Mouse (Mus musculus) cerebral cortex, adult 2 months (tissue): ENCODE measurements around the gene Atp11a.

Experiments
- WGBS: fragments of 180-500 bp; shearing (Covaris S2); methylation state at CpG from one replicate; pipeline ENCODE4 v1.1.7; 2018; 5-methylcytosine and 5-hydroxymethylcytosine counted together

The Atp11a gene

GRCm38 (mm10) chr8:12811231-12811630 is 54.4 kb downstream of the Atp11a start:
- 49% methylated on average over 6 of the region's 6 CpGs for WGBS

GRCm38 (mm10) chr8:12816412-12816811 is 59.6 kb downstream of the Atp11a start:
- WGBS: 65% methylated on average over 6 of the region's 6 CpGs

- 87% methylated on average over 7 of the region's 7 CpGs for WGBS
Observed at GRCm38 (mm10) chr8:12822892-12823291, 66.1 kb downstream of the Atp11a start.

- 88% methylated on average over 10 of the region's 10 CpGs for WGBS
Observed at GRCm38 (mm10) chr8:12824562-12824961, 67.7 kb downstream of the Atp11a start.

- 85% methylated on average over 6 of the region's 6 CpGs for WGBS
Observed at GRCm38 (mm10) chr8:12825236-12825635, 68.4 kb downstream of the Atp11a start.

- 93% methylated on average over 8 of the region's 8 CpGs for WGBS
Observed at GRCm38 (mm10) chr8:12825686-12826237, 68.9 kb downstream of the Atp11a start.

- WGBS: 79% methylated on average over 9 of the region's 9 CpGs
Observed at GRCm38 (mm10) chr8:12827124-12827523, 70.3 kb downstream of the Atp11a start.

- 90% methylated on average over 6 of the region's 6 CpGs for whole genome bisulfite sequencing
Observed at GRCm38 (mm10) chr8:12828298-12828697, 71.5 kb downstream of the Atp11a start.

- 80% methylated on average over 1 of the region's 1 CpGs for WGBS
Observed at GRCm38 (mm10) chr8:12829381-12829780, 72.6 kb downstream of the Atp11a start.

GRCm38 (mm10) chr8:12831659-12832589 is 75.1 kb downstream of the Atp11a start:
- WGBS: 75% methylated on average over 7 of the region's 7 CpGs

GRCm38 (mm10) chr8:12833616-12834015 is 76.8 kb downstream of the Atp11a start:
- 93% methylated on average over 5 of the region's 5 CpGs for WGBS

- 95% methylated on average over 7 of the region's 7 CpGs for WGBS
Observed at GRCm38 (mm10) chr8:12840834-12841233, 84.0 kb downstream of the Atp11a start.

GRCm38 (mm10) chr8:12842342-12842995 is 85.7 kb downstream of the Atp11a start:
- 81% methylated on average over 11 of the region's 11 CpGs for WGBS

- 93% methylated on average over 16 of the region's 16 CpGs for WGBS
Observed at GRCm38 (mm10) chr8:12844347-12844950, 87.6 kb downstream of the Atp11a start.

GRCm38 (mm10) chr8:12846447-12846846 is 89.6 kb downstream of the Atp11a start:
- 92% methylated on average over 6 of the region's 6 CpGs for WGBS

- 86% methylated on average over 10 of the region's 10 CpGs for WGBS
Observed at GRCm38 (mm10) chr8:12851241-12851640, 94.4 kb downstream of the Atp11a start.

- 83% methylated on average over 15 of the region's 15 CpGs for WGBS
Observed at GRCm38 (mm10) chr8:12856038-12856437, 99.2 kb downstream of the Atp11a start.

GRCm38 (mm10) chr8:12863061-12863460 is 106.2 kb downstream of the Atp11a start:
- WGBS: 68% methylated on average over 3 of the region's 3 CpGs

GRCm38 (mm10) chr8:12863608-12864007 is 106.8 kb downstream of the Atp11a start:
- 87% methylated on average over 14 of the region's 14 CpGs for WGBS

- 80% methylated on average over 6 of the region's 6 CpGs for WGBS
Observed at GRCm38 (mm10) chr8:12865790-12866189, 109.0 kb downstream of the Atp11a start.

GRCm38 (mm10) chr8:12869661-12870060 is 112.8 kb downstream of the Atp11a start:
- WGBS: 53% methylated on average over 3 of the region's 3 CpGs

GRCm38 (mm10) chr8:12870656-12871055 is 113.8 kb downstream of the Atp11a start:
- 93% methylated on average over 5 of the region's 5 CpGs for WGBS
